Mouse (Mus musculus) fat pad, adult 2 months (tissue): ENCODE measurements at regions not wholly inside any gene's neighbourhood (a gene's known extent, or its start where the extent isn't known, plus 50 kb on each side); places are given as distances from the start of the nearest gene placed in this dataset.
A peak's percentile ranks its signal among the peaks of the same experiment; 100 is the strongest.

Experiments
- DNase-seq: peaks from one replicate; pipeline ENCODE4 v3.0.0-alpha.2; 2011; ENCODE audit warnings: low read depth, low spot score; ENCODE audit errors: extremely low read depth

- DNase-seq: no peak
Measured at GRCm38 (mm10) chr17:88116321-88116720, 51.2 kb upstream of the Fbxo11 start.

DNA sequence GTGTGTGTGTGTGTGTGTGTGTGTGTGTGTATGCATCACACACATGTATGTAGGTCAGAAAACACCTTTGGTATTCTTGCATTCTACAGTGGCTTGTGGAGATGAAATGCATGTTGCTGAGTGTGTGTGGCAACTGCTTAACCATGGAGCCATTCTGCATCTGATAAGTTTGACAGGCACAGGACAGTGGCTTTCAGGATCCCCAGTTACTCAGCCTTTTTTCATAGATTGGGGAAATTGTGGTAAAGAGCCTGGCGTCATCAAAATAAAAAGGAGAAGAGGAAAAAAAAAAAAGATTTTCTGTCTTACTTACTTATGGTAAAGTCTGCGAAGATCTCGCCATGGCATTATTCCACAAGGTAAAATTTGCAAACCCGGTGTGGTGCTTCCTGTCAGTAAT lies 53.6 kb upstream of the Fbxo11 start:
- no peak for DNase-seq

- no peak for DNase-seq
Measured at GRCm38 (mm10) chr17:88123711-88124110, 58.6 kb upstream of the Fbxo11 start.

GRCm38 (mm10) chr17:88127126-88127525 lies 62.0 kb upstream of the Fbxo11 start:
- no peak for DNase-seq

DNA sequence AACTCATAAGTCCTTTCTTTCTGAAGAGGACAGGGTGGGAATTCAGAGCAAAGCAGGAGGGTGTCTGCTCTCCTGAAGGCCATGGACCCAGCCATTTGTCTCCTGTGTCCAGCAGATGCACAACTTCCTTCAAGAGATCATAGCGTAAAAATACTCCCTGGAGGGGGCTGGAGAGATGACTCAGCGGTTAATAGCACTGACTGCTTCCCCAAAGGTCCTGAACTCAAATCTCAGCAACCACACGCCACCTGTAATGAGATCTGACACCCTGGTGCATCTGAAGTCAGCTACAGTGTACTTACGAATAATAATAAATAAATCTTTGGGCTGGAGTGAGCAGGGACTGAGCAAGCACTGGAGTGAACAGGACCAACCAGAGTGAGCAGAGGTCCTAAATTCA lies 66.2 kb upstream of the Fbxo11 start:
- no peak for DNase-seq

- peak; percentile 39 for DNase-seq
Measured at GRCm38 (mm10) chr17:88131980-88132379, 66.9 kb upstream of the Fbxo11 start.

DNA sequence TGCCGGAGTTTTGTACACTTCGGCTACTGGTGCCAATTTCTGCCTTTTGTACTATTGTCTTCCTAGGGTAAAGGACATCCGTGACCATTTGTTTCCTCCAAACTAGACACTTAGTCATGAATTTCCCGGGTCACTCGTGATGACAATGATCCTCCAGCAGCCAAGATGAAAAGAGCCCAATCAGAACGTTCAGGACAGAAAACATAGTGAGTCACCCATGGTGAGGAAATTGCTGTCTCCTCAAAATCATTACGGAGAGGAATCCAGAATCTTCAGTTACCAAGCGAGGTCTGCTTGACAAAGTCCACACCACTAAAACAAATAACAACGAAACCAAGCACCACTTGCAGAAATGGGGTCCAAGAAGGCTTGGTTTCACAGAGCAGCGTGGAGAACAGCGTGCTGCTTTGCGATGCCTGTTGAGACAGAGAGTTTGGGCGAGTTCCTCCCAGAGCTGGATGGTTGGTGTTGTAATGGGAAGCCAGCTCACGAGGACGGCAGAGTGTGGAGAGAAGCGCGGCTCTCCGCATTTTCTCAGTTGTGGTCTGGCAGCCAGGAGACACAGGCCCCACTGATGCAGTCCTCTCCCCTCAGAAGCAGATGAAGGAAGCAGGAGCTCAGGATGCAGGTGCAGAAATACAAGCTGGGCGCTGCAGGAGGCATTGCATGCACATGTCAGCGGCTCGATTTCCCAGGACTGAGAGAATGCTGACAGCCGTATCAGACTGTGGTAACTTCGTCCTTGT lies 67.7 kb upstream of the Fbxo11 start:
- DNase-seq: no peak

- DNase-seq: no peak
Measured at GRCm38 (mm10) chr17:88134546-88134945, 69.5 kb upstream of the Fbxo11 start.

DNA sequence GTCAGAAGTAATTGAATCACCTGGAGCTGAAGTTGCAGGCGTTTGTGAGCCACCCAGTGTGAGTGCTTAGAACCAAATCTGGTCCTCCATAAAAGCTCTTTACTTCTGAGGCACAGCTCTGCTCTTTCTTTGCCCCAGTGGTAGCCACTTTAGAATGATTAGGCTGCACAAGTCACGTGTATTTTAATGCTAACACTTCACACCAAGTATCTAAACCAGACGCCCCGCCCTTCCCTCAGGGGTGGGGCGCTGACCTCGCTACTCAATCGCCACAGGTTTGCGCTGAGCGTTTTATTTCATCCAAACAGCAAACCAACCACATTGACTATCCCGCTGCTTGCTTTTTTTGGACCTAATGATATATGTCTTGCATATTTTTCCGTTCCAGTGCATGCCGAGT lies 76.4 kb upstream of the Fbxo11 start:
- DNase-seq: no peak

GRCm38 (mm10) chr17:88142003-88142402 lies 76.9 kb upstream of the Fbxo11 start:
- no peak for DNase-seq

- no peak for DNase-seq
Measured at GRCm38 (mm10) chr17:88142809-88143208, 77.7 kb upstream of the Fbxo11 start.

- DNase-seq: no peak
Measured at GRCm38 (mm10) chr17:88143378-88143943, 78.4 kb upstream of the Fbxo11 start.

- no peak for DNase-seq
Measured at GRCm38 (mm10) chr17:88158550-88158949, 93.5 kb upstream of the Fbxo11 start.

- DNase-seq: no peak
Measured at GRCm38 (mm10) chr17:88159212-88159668, 94.1 kb upstream of the Fbxo11 start.

- no peak for DNase-seq
Measured at GRCm38 (mm10) chr17:88159851-88160676, 95.0 kb upstream of the Fbxo11 start.

DNA sequence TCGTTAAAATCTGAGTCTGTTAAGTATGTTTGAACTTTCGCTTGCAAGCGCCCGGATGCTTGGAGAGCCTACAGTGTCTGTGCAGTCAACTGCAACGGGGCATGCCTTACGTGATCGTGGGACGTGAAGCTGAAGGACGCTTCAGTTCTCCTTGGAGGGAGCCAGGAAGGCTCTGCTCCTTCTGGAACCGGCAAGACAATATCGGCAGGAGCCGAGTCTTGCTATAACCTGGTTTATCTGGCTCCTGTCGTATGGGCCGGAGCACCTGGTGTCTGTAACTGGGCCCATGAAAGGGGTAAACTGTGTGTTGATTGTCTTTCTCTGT lies 95.5 kb upstream of the Fbxo11 start:
- no peak for DNase-seq

- DNase-seq: no peak
Measured at GRCm38 (mm10) chr17:88161766-88162165, 96.7 kb upstream of the Fbxo11 start.

DNA sequence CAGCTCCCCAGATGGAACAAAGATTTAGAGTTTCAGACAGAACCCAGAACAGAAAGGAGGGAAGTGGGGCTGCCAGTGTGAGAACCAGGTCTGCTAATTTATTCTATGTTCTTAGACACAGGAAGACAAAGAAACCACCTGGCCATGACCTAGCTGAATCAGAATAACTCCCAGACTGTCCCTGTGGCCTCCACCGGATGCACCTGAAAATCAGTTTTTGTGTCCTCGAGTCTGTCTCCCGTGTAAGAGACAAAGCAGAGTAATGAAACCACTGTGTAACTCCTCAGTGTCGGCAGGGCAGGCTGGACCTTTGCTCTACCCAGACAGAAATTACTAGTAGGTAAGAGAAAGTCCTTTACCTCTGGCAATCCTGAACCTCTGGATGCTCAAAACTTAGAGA lies 99.7 kb upstream of the Fbxo11 start:
- no peak for DNase-seq

DNA sequence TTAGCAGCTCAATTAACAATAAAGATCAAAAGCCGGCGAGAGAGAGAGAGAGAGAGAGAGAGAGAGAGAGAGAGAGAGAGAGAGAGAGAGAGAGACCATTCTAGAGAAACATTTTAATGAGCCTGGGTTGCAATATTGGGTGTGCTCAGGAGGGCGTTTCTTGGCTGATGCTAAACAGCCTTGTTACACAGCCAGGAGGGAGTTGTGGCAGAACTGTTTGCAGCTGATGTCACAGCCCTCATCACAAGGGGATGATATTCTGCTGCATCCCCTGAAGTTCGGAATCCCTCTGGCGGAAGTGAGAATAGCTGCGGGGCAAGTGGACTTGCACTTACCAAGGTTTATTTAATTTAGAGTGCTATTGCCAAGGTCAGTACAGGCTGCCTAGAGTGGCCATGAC lies 100.7 kb upstream of the Fbxo11 start:
- DNase-seq: no peak

- no peak for DNase-seq
Measured at GRCm38 (mm10) chr17:88168262-88169096, 103.4 kb upstream of the Fbxo11 start.

DNA sequence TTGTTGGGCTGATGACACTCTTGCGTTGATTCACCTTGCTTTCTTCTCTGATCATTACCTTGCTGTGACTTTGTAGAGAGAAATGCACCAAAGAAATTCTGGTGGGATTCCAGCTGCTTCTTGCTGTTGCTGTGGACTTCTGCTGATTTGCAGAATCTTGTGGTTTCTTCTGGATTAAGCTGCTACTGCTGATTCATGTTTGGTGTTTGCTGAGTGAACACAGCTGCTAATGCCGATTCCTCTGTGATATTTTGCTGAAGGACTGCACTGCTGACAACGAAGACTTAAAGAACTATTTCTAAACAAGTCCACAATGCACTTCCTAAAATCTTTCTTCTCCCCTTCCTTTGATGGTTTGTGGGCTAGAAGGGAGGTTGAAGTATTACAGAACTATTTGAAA lies 106.5 kb upstream of the Fbxo11 start:
- no peak for DNase-seq
